Mouse (Mus musculus): Measurements from ENCODE around the gene Neurog1.

Neurog1 gene

GRCm38 (mm10) chr13:56258196-56259020, 6.4 kb upstream of the Neurog1 start:
- no peak for DNase-seq (ENCODE audit: low read depth in 2 of 2, low spot score in 2 of 2)

- DNase-seq (ENCODE audit: low read depth in 2 of 2, low spot score in 2 of 2), result no peak
Observed at GRCm38 (mm10) chr13:56257469-56258153, 5.6 kb upstream of the Neurog1 start.

DNA sequence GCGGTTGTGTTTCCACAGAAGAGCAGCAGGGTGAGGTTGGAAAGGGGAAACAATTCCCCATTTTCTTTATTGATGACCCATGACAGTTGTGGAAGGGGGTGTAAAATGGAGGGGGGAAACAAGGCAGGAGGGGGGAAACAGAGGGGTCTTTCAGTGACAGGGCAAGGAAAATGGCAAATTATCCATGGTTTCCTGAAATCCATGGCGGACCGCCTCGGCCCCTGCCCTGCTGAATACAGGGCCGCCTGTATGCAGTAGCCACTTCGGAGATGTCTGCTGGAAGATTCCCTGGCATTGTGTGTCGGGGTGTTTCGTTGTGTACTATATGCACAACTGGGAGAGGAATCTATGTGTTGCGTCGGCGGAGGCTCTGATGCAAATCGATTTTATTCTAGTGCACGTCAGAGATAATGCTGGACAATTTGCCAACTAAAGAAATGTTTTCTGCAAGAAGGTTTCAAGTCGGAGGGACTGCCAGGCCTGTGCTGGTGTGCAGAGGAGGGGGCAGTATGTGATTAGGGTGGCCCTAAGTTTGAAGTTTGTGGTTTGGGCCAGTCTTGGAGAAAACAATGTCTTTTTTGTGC, 4.8 kb upstream of the Neurog1 start:
- DNase-seq (ENCODE audit: low read depth in 2 of 2, low spot score in 2 of 2), result no peak

- DNase-seq (ENCODE audit: low read depth in 2 of 2, low spot score in 2 of 2), result no peak
Observed at GRCm38 (mm10) chr13:56253379-56253778, 1.4 kb upstream of the Neurog1 start.

GRCm38 (mm10) chr13:56252783-56253182, 820 bp upstream of the Neurog1 start:
- no peak for DNase-seq (ENCODE audit: low read depth in 2 of 2, low spot score in 2 of 2)

GRCm38 (mm10) chr13:56251176-56251923, 613 bp downstream of the Neurog1 start:
- no peak for DNase-seq (ENCODE audit: low read depth in 2 of 2, low spot score in 2 of 2)

DNA sequence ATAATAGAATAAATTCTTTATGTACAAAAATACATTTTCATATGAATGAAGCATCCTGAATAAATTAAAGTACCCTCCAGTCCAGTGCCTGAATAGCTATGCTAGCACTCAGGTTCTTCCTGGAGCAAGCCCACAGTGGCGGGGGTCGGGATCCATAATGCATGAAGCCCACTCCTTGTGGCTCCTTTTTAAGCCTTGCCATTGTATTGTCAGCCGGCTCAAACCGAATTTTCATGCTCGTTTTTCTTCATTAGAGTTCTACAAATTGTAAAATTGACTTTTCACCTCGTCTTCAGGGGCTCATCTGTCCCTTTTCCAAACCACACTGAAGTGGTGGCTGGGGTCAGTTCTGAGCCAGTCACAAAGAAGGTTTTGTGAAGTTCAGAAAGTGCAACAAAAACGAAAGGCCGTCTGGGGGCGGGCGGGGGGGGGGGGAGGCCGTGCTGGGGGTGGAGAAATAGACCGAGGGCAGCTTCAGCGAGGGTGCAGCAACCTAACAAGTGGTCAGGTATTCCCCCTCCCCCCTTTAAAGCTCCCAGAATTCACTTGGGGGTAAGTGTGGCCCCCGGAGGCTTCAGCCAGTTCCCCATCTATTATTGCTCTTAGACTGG, 1.3 kb downstream of the Neurog1 start:
- no peak for DNase-seq (ENCODE audit: low read depth in 2 of 2, low spot score in 2 of 2)

GRCm38 (mm10) chr13:56249593-56250341, 2.2 kb downstream of the Neurog1 start:
- no peak for DNase-seq (ENCODE audit: low read depth in 2 of 2, low spot score in 2 of 2)

DNA sequence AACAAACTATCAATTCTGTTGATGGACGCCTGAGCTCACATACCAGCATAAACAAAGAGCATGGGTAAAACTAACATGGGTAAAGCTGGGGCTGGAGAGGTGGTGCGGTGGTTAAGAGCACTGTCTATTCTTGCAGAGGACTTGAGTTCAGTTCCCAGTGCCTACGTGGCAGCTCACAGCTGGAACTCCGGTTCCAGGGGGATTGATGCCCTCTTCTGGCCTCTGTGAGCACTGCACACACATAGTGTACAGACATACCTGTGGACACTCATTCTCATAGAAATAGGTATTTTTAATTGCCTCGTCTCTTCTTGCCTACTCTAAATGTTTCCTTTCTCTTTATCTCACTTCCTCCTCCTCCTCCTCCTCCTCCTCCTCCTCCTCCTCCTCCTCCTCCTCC, 8.9 kb downstream of the Neurog1 start:
- DNase-seq (ENCODE audit: low read depth in 2 of 2, low spot score in 2 of 2), result no peak

- DNase-seq (ENCODE audit: low read depth in 2 of 2, low spot score in 2 of 2), result no peak
Observed at GRCm38 (mm10) chr13:56240012-56240770, 11.8 kb downstream of the Neurog1 start.

GRCm38 (mm10) chr13:56237905-56238304, 14.1 kb downstream of the Neurog1 start:
- DNase-seq (ENCODE audit: low read depth in 2 of 2, low spot score in 2 of 2), result peak in 1 of 2 experiments; percentile 4

DNA sequence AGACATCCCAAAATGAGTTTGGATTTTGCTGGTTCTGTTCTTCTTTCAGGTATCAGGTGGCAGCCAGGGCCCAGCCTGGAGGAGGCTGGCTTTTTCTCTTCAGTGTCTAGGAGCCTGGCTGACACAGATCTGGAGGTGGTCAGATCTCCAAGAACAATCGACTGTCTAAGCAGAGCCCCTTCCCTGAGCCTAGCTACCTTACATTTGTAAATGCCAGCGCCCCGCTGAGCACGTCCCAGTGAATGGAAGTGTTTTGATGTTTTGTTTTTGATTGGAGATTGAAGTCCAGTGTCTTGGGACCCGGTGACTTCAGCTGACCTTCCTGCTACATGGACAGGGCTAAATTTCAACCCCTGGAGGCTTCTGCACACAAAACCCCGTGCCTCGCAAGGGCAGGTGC, 15.8 kb downstream of the Neurog1 start:
- no peak for DNase-seq (ENCODE audit: low read depth in 2 of 2, low spot score in 2 of 2)

- no peak for DNase-seq (ENCODE audit: low read depth in 2 of 2, low spot score in 2 of 2)
Observed at GRCm38 (mm10) chr13:56228790-56229189, 23.2 kb downstream of the Neurog1 start.

DNA sequence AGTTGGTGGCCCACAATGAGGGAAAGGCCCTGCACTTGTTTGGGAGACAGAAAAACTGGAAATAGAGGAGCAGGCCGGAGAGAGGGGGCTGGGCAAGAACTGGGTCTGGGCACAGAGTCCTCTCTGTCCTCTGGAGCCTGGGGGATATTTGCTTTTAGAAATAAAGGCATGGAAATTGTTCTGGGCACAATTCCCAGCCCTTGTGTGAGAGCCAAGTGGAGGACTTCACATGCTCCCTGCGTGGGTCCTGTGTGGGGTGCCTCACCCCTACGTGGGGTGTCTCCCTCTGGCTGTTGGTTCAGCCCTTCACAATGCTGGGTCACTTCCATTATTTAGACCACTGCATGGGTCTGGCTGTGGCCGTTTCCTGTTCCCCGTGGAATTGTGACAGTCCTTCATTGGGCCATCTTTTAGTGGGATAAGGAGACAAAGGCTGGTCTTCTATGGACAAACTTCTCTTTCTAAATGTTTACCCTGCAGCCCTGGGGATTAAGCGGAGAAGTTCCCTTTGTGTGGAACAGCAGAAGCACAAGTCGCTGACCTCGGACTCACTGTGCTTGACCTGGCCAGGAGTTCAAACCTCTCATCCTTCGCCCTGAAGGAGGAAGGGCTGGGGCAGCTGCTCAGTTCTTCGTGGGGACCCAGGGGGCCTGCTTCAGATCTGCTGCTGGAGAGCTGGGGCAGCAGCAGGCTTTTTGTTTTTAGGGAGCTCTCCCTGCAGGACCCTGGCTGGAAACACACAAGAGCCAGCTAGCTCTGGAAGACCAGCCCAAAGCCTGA, 25.6 kb downstream of the Neurog1 start:
- DNase-seq (ENCODE audit: low read depth in 2 of 2, low spot score in 2 of 2), result no peak

DNA sequence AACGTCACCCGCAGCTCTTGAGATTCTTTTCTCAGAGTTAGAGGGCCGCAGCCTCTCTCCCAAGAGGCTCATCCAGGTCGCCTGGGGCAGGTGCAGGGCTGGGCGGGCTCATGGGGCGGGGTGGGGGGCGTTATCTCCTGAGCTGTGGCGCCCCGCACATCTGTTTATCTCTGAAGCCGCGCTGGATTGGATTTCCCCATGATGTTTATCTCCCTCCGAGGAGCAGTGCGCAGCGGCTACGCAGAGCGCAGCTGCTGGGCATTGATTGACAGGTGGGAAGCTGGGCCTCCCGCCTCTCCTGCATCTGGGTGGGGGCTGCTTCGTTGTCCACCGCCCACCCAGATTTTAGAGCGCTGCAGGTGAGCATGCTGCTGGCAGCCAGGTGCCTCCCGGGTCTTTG, 28.3 kb downstream of the Neurog1 start:
- no peak for DNase-seq (ENCODE audit: low read depth in 2 of 2, low spot score in 2 of 2)

DNA sequence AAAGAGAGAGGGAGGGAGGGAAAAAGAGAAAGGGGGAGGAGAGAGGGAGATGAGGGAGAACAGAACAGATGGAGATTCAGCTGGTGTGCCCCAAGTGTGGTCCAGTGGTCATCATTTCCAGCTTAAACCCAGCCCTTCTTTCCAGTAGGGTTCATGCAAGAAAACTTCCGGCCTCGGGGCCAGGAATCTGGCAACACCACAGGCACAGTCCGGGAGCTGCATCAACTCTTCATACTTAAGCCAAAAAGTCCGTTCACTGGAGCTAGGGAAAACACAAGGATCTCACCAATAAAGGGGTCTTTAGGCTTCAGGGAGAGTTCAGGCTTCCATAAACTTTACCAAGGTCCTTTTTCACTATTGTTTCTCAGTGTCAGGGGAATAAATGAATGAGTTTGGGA, 29.1 kb downstream of the Neurog1 start:
- DNase-seq (ENCODE audit: low read depth in 2 of 2, low spot score in 2 of 2), result no peak

GRCm38 (mm10) chr13:56221995-56222848, 29.7 kb downstream of the Neurog1 start:
- no peak for DNase-seq (ENCODE audit: low read depth in 2 of 2, low spot score in 2 of 2)
